Mouse (Mus musculus) mouse embryonic stem cell (cell line): ENCODE results near the gene Psmc1.

Experiments used
- in situ Hi-C, 2 experiments: fragments of 300-500 bp; cut with MboI; formaldehyde crosslinking; loops; 1 replicate in 1 of 2; 3 replicates in 1 of 2; pipeline ENCODE4 v1.14.3; 2019 to 2020; ENCODE audit warnings: low sequenced_read_pairs in 2 of 2, low pct_unique_long_range_greater_than_20kb in 1 of 2, mixed read lengths in 1 of 2; ENCODE audit not compliant: unreplicated experiment in 1 of 2

Psmc1 gene

GRCm38 (mm10) chr12:100109986-100110696 is at the start of gene Psmc1:
Gene Psmc1 (plus strand): TSS chr12:100110154.
- in situ Hi-C loops: loop anchor here (5.0 kb wide), 1 partner anchor 138 kb away; no protein-coding TSS in a partner anchor

- in situ Hi-C loops: no loop called here
Measured at GRCm38 (mm10) chr12:100061071-100061470, 48.9 kb upstream of the Psmc1 start.

GRCm38 (mm10) chr12:100061826-100062225 is 48.1 kb upstream of the Psmc1 start:
- in situ Hi-C loops: no loop called here

- in situ Hi-C loops: no loop called here
Measured at GRCm38 (mm10) chr12:100062584-100062983, 47.4 kb upstream of the Psmc1 start.

- in situ Hi-C loops: no loop called here
Measured at GRCm38 (mm10) chr12:100065109-100065508, 44.8 kb upstream of the Psmc1 start.

- in situ Hi-C loops: no loop called here
Measured at GRCm38 (mm10) chr12:100067477-100067876, 42.5 kb upstream of the Psmc1 start.

GRCm38 (mm10) chr12:100073201-100073672 is 36.7 kb upstream of the Psmc1 start:
- in situ Hi-C loops: no loop called here

GRCm38 (mm10) chr12:100075715-100076114 is 34.2 kb upstream of the Psmc1 start:
- in situ Hi-C loops: loop anchor here in 1 of 2 experiments (5.0 kb wide), 1 partner anchor 1877 kb away; no protein-coding TSS in a partner anchor

- in situ Hi-C loops: loop anchor here in 1 of 2 experiments (5.0 kb wide), 1 partner anchor 1873 kb away; no protein-coding TSS in a partner anchor
Measured at GRCm38 (mm10) chr12:100079636-100080286, 30.2 kb upstream of the Psmc1 start.

- in situ Hi-C loops: no loop called here
Measured at GRCm38 (mm10) chr12:100088026-100088425, 21.9 kb upstream of the Psmc1 start.

- in situ Hi-C loops: no loop called here
Measured at GRCm38 (mm10) chr12:100089265-100089664, 20.7 kb upstream of the Psmc1 start.

- in situ Hi-C loops: no loop called here
Measured at GRCm38 (mm10) chr12:100090750-100091149, 19.2 kb upstream of the Psmc1 start.

GRCm38 (mm10) chr12:100093046-100093445 is 16.9 kb upstream of the Psmc1 start:
- in situ Hi-C loops: no loop called here

- in situ Hi-C loops: no loop called here
Measured at GRCm38 (mm10) chr12:100099971-100100706, 9.8 kb upstream of the Psmc1 start.

GRCm38 (mm10) chr12:100100707-100101030 is 9.3 kb upstream of the Psmc1 start:
- in situ Hi-C loops: no loop called here

- in situ Hi-C loops: no loop called here
Measured at GRCm38 (mm10) chr12:100101651-100102050, 8.3 kb upstream of the Psmc1 start.

- in situ Hi-C loops: no loop called here
Measured at GRCm38 (mm10) chr12:100104530-100104929, 5.4 kb upstream of the Psmc1 start.

- in situ Hi-C loops: loop anchor here (5.0 kb wide), 1 partner anchor 134 kb away; no protein-coding TSS in a partner anchor
Measured at GRCm38 (mm10) chr12:100106275-100106895, 3.6 kb upstream of the Psmc1 start.

- in situ Hi-C loops: loop anchor here (5.0 kb wide), 1 partner anchor 135 kb away; no protein-coding TSS in a partner anchor
Measured at GRCm38 (mm10) chr12:100107436-100107835, 2.5 kb upstream of the Psmc1 start.
